Mouse (Mus musculus): ENCODE results near the gene Zcchc3. TPM values are rescaled to one million over a fixed set of nuclear protein-coding genes. Genes with fewer than 3 reads are reported as not detected.

Zcchc3 gene
- total RNA-seq (2023; ENCODE audit: inconsistent age) = 1.9 to 3.1 TPM (median 3.0 TPM) in 4 replicates

GRCm38 (mm10) chr2:152414591-152415165, at the start of gene Zcchc3:
Gene Zcchc3, minus strand, starts transcription at chr2:152415027.

GRCm38 (mm10) chr2:152415287-152415686, 460 bp upstream of the Zcchc3 start, which contains the start of gene 6820408C15Rik:
Gene 6820408C15Rik, plus strand, starts transcription at chr2:152415587.

DNA sequence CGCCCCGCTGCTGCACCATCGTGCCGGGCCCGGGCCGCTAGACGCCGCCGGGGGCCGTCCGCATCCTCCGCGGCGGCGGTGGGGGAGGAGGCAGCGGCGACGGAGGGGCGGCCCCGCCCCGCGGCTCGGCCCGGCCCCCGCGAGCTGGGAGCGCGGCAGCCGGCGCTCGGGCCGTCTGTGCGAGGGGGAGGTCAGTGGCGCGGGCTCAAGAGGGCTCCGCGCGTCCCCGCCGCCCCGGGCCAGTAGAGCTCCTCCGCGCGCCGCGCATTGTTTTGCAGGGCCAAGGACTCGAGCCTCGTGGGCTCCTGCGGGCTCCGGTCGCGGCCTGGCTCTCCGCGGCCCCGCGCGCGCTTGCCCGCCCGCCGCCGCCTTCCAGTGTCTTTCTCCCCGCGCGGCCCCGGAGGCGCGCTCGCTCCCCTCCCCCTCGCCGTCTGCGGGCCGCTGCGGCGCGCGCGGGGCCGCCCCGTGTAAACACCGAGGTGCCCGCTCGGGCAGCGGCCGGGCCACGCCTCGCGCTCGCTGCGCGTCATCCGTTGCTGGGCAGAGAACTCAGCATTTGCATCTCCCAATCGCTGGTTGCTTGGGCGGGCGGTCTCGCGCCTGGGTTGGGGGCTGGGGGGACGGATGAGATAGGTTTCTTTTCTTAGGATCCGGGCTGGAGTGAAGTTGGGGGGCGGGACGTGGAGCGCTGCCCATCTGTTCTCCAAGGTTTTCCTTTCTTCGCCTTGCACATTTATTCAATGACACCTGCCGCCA, 17.0 kb downstream of the Zcchc3 start, which contains the start of gene Sox12:
Gene Sox12, minus strand, starts transcription at position 384 of the 756 bp plus-strand sequence.

DNA sequence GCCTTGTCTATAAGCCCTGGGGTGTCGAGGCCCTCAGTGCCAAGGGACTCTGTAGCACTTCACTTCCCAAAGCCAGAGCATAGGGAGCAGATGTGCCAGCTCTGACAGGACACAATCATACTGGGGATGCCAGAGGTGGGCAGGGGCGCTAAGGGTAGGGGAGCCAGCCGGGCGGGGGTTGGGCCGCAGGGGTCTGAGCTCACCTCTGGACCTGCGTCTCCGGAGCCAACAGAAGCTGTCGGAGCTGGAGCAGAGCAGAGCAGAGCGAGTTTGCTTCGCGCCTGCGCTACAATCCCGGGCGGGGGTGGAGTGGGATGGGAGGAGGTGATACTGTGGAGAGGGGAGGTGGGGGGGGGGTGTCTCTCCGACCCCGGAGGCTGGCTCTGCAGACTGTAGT, 38.5 kb downstream of the Zcchc3 start, which contains the start of gene Nrsn2:
Gene Nrsn2, minus strand, starts transcription at position 294 of the 397 bp plus-strand sequence.

Other genes with a start within 250 kb of the Zcchc3 start
- gene Csnk2a1, start 188.2 kb downstream of the Zcchc3 start, total RNA-seq (2023; ENCODE audit: inconsistent age) = 116 to 131 TPM (median 124 TPM) in 4 replicates
- 71.6 to 89.0 TPM (median 76.0 TPM) in 4 replicates for gene Tbc1d20, start 121.2 kb downstream of the Zcchc3 start, total RNA-seq (2023; ENCODE audit: inconsistent age)
- gene Rbck1, start 82.4 kb downstream of the Zcchc3 start, total RNA-seq (2023; ENCODE audit: inconsistent age) = 180 to 202 TPM (median 196 TPM) in 4 replicates
- 3.1 to 4.9 TPM (median 3.5 TPM) in 4 replicates for gene Trib3, start 71.0 kb downstream of the Zcchc3 start, total RNA-seq (2023; ENCODE audit: inconsistent age)
- not detected in 4 replicates for gene Nrsn2, start 38.4 kb downstream of the Zcchc3 start, total RNA-seq (2023; ENCODE audit: inconsistent age)
- gene Sox12, start 17.0 kb downstream of the Zcchc3 start, total RNA-seq (2023; ENCODE audit: inconsistent age) = 1.3 to 1.7 TPM (median 1.5 TPM) in 4 replicates
- gene 6820408C15Rik, start 560 bp upstream of the Zcchc3 start, total RNA-seq (2023; ENCODE audit: inconsistent age) = not detected in 4 replicates
- gene Defb23, start 49.6 kb upstream of the Zcchc3 start, total RNA-seq (2023; ENCODE audit: inconsistent age) = not detected in 4 replicates
- not detected in 4 replicates for gene Defb20, start 62.0 kb upstream of the Zcchc3 start, total RNA-seq (2023; ENCODE audit: inconsistent age)
- not detected in 4 replicates for gene Defb22, start 75.1 kb upstream of the Zcchc3 start, total RNA-seq (2023; ENCODE audit: inconsistent age)
- gene Defb26, start 96.7 kb upstream of the Zcchc3 start, total RNA-seq (2023; ENCODE audit: inconsistent age) = not detected in 4 replicates
- not detected in 4 replicates for gene Defb28, start 103.2 kb upstream of the Zcchc3 start, total RNA-seq (2023; ENCODE audit: inconsistent age)
- not detected in 4 replicates for gene Defb29, start 125.1 kb upstream of the Zcchc3 start, total RNA-seq (2023; ENCODE audit: inconsistent age)
- gene Gm17416, start 154.3 kb upstream of the Zcchc3 start, total RNA-seq (2023; ENCODE audit: inconsistent age) = not detected in 4 replicates
- gene Defb21, start 157.7 kb upstream of the Zcchc3 start, total RNA-seq (2023; ENCODE audit: inconsistent age) = not detected in 4 replicates
- gene Defb19, start 165.3 kb upstream of the Zcchc3 start, total RNA-seq (2023; ENCODE audit: inconsistent age) = not detected in 4 replicates
- gene Defb45, start 184.4 kb upstream of the Zcchc3 start, total RNA-seq (2023; ENCODE audit: inconsistent age) = not detected in 4 replicates
- not detected in 4 replicates for gene Defb36, start 189.3 kb upstream of the Zcchc3 start, total RNA-seq (2023; ENCODE audit: inconsistent age)
- not detected in 4 replicates for gene Defb25, start 208.0 kb upstream of the Zcchc3 start, total RNA-seq (2023; ENCODE audit: inconsistent age)
- not detected in 4 replicates for gene Rem1, start 211.9 kb upstream of the Zcchc3 start, total RNA-seq (2023; ENCODE audit: inconsistent age)

All from B cell, adult (primary cell).